ENCODE assay signal across 8 mouse cellular contexts in the genomic region with DNA sequence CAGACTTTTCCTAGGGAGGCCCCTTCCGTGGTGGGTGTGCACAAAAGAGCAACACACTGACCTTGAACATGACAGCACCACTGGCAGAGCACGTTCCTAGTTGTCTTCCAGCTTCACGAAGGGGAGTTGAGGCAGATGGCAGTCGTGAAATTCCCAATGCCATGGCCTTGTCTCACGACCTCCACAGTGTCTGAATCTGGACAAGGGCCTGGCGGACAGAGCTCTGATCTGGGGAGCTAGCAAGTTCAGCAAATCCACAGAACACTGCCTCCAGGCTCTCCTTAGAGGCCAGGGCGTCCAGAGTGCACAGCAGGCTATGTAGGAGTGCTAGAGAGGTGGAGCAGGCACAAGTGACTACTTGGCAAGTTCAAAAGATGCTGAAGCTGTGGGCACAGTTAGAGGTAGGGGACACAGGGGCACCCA. TPM values are rescaled to one million over a fixed set of nuclear protein-coding genes. Genes with fewer than 3 reads are reported as not detected.
DNase-seq lines count a peak whose midpoint lies in the region; ATAC-seq lines count a peak whose summit lies in the region.

No protein-coding gene starts in this region.

- peaks cover 10% of the 10 kb centered on the region for H3K36me3 ChIP-seq in lung, embryonic 16.5 days (ENCODE audit: control insufficient read depth, insufficient read depth, low read length)
- H3K36me3 ChIP-seq in intestine, embryonic 14.5 days (ENCODE audit: control insufficient read depth, insufficient read depth, low read length) = peaks cover 21% of the 10 kb centered on the region
- peaks cover 25% of the 10 kb centered on the region for H3K36me3 ChIP-seq in neural tube, embryonic 15.5 days

- H3K9me3 ChIP-seq in lung, embryonic 16.5 days (ENCODE audit: control insufficient read depth, low read length) = no peaks in the 10 kb centered on the region
- H3K9me3 ChIP-seq in intestine, embryonic 14.5 days (ENCODE audit: control insufficient read depth, low read length) = no peaks in the 10 kb centered on the region
- no peaks in the 10 kb centered on the region for H3K9me3 ChIP-seq in neural tube, embryonic 15.5 days (replicated peaks)

- no peak overlapping the region for H3K4me3 ChIP-seq in lung, embryonic 16.5 days (ENCODE audit: low read length)
- H3K4me3 ChIP-seq in intestine, embryonic 14.5 days (ENCODE audit: low read depth, low read length) = no peak overlapping the region
- H3K4me3 ChIP-seq in neural tube, embryonic 15.5 days (replicated peaks) = no peak overlapping the region

- no peak overlapping the region for H3K4me2 ChIP-seq in lung, embryonic 16.5 days (ENCODE audit: low read depth, low read length)
- H3K4me2 ChIP-seq in intestine, embryonic 14.5 days (ENCODE audit: low read length) = no peak overlapping the region
- H3K4me2 ChIP-seq in neural tube, embryonic 15.5 days = no peak overlapping the region

- intact Hi-C loops in left cerebral cortex, postnatal 10 days (cut with DNase I) = no loop called here

- no peak for ATAC-seq in lung, embryonic 16.5 days (ENCODE audit: low read depth)
- no peak for ATAC-seq in intestine, embryonic 14.5 days (replicated peaks; ENCODE audit: low FRiP score, low TSS enrichment, low read depth)
- ATAC-seq in neural tube, embryonic 15.5 days (ENCODE audit: low FRiP score) = no peak
- no peak for ATAC-seq in CD4-positive, CD25-positive, alpha-beta regulatory T cell, adult 4 months

- H3K9ac ChIP-seq in lung, embryonic 16.5 days (ENCODE audit: low read length) = peak overlapping the region; percentile 8
- no peak overlapping the region for H3K9ac ChIP-seq in intestine, embryonic 14.5 days (ENCODE audit: low read length)
- H3K9ac ChIP-seq in neural tube, embryonic 15.5 days (replicated peaks) = no peak overlapping the region

- H3K27me3 ChIP-seq in lung, embryonic 16.5 days (ENCODE audit: control insufficient read depth, insufficient read depth, low read depth, low read length) = no peaks in the 10 kb centered on the region
- no peaks in the 10 kb centered on the region for H3K27me3 ChIP-seq in intestine, embryonic 14.5 days (replicated peaks; ENCODE audit: control insufficient read depth, insufficient read depth, low read length)
- H3K27me3 ChIP-seq in neural tube, embryonic 15.5 days (replicated peaks) = no peaks in the 10 kb centered on the region

- H3K4me1 ChIP-seq in lung, embryonic 16.5 days (replicated peaks; ENCODE audit: control insufficient read depth, insufficient read depth, low read length) = peaks cover 41% of the 10 kb centered on the region
- peaks cover 31% of the 10 kb centered on the region for H3K4me1 ChIP-seq in intestine, embryonic 14.5 days (replicated peaks; ENCODE audit: control insufficient read depth, insufficient read depth, low read length)
- peaks cover 26% of the 10 kb centered on the region for H3K4me1 ChIP-seq in neural tube, embryonic 15.5 days

- WGBS in lung, embryonic 16.5 days = 40% methylated on average over 7 of the region's 7 CpGs
- 34% methylated on average over 7 of the region's 7 CpGs for WGBS in intestine, embryonic 14.5 days
- WGBS in neural tube, embryonic 15.5 days = 64% methylated on average over 7 of the region's 7 CpGs

- peak overlapping the region; percentile 74 for H3K27ac ChIP-seq in lung, embryonic 16.5 days (ENCODE audit: low read length)
- H3K27ac ChIP-seq in intestine, embryonic 14.5 days (ENCODE audit: low read depth) = peak overlapping the region; percentile 38
- H3K27ac ChIP-seq in neural tube, embryonic 15.5 days (replicated peaks) = 0 out of 2 replicates have a peak overlapping the region, but pooled peaks have one; percentile 34

- DNase-seq in embryo, embryonic 9.5 days (ENCODE audit: extremely low spot score) = peak; percentile 22
- no peak for DNase-seq in embryo, embryonic 11 days
- DNase-seq in lung, postnatal 36 days = no peak
- DNase-seq in intestine, embryonic 14.5 days (ENCODE audit: low spot score) = no peak
- DNase-seq in left cerebral cortex, postnatal 10 days (ENCODE audit: extremely low spot score in 1 of 2, low spot score in 2 of 2) = no peak

RNA-seq across cellular contexts. Expression of gene Pim3, which starts 5.0 kb away (rescaled TPM):
- polyA plus RNA-seq in lung, embryonic 16.5 days (2015; fragmentation: Nextera tagmentation; extraction: Ambion mirVana) = 64.1 and 68.0 TPM in 2 replicates
- 40.1 and 51.7 TPM in 2 replicates for polyA plus RNA-seq in intestine, embryonic 14.5 days (2014; fragmentation: Nextera tagmentation; extraction: Ambion mirVana)
- 66.8 and 78.7 TPM in 2 replicates for polyA plus RNA-seq in neural tube, embryonic 15.5 days (2015; fragmentation: Nextera tagmentation; extraction: Ambion mirVana)
- total RNA-seq in left cerebral cortex, postnatal 10 days (2021) = 10 to 100 TPM; 40.6 to 44.0 TPM
- 1 to 10 TPM; 1.5 to 4.3 TPM for polyA plus RNA-seq in CD4-positive, CD25-positive, alpha-beta regulatory T cell, adult 4 months (2017; shearing (Covaris generic))

RNA-seq across cellular contexts. Expression of gene Creld2, which starts 47.5 kb away (rescaled TPM):
- 99.5 and 110 TPM in 2 replicates for polyA plus RNA-seq in lung, embryonic 16.5 days (2015; fragmentation: Nextera tagmentation; extraction: Ambion mirVana)
- 79.9 and 95.1 TPM in 2 replicates for polyA plus RNA-seq in intestine, embryonic 14.5 days (2014; fragmentation: Nextera tagmentation; extraction: Ambion mirVana)
- 63.8 and 71.3 TPM in 2 replicates for polyA plus RNA-seq in neural tube, embryonic 15.5 days (2015; fragmentation: Nextera tagmentation; extraction: Ambion mirVana)
- total RNA-seq in left cerebral cortex, postnatal 10 days (2021) = 10 to 100 TPM; 14.2 to 18.8 TPM
- 10 to 100 TPM; 24.7 to 25.1 TPM for polyA plus RNA-seq in CD4-positive, CD25-positive, alpha-beta regulatory T cell, adult 4 months (2017; shearing (Covaris generic))

RNA-seq across cellular contexts. Expression of gene Alg12, which starts 47.8 kb away (rescaled TPM):
- 13.5 and 14.4 TPM in 2 replicates for polyA plus RNA-seq in lung, embryonic 16.5 days (2015; fragmentation: Nextera tagmentation; extraction: Ambion mirVana)
- polyA plus RNA-seq in intestine, embryonic 14.5 days (2014; fragmentation: Nextera tagmentation; extraction: Ambion mirVana) = 11.8 and 13.6 TPM in 2 replicates
- polyA plus RNA-seq in neural tube, embryonic 15.5 days (2015; fragmentation: Nextera tagmentation; extraction: Ambion mirVana) = 8.3 and 9.4 TPM in 2 replicates
- total RNA-seq in left cerebral cortex, postnatal 10 days (2021) = 10 to 100 TPM in 1 of 2 experiments, 1 to 10 TPM in 1; 8.8 to 10.4 TPM
- polyA plus RNA-seq in CD4-positive, CD25-positive, alpha-beta regulatory T cell, adult 4 months (2017; shearing (Covaris generic)) = 10 to 100 TPM; 17.1 to 23.5 TPM
